Mouse (Mus musculus) spleen, adult 2 months (tissue): Measurements from ENCODE around the gene Slco3a1.

Source experiments
- CTCF ChIP-seq: fragments of 200-500 bp; IDR thresholded peaks from 2 replicates; pipeline ENCODE4 v1.5.1; 2011; ENCODE audit warnings: mild to moderate bottlenecking, inconsistent platforms; ENCODE audit not compliant: insufficient read depth, insufficient read length, insufficient replicate concordance; ENCODE audit errors: extremely low read depth
- POLR2A ChIP-seq: fragments of 200-500 bp; IDR thresholded peaks from 2 replicates; pipeline ENCODE4 v1.6.1; 2011; ENCODE audit warnings: low read depth, low read length, inconsistent platforms

DNA sequence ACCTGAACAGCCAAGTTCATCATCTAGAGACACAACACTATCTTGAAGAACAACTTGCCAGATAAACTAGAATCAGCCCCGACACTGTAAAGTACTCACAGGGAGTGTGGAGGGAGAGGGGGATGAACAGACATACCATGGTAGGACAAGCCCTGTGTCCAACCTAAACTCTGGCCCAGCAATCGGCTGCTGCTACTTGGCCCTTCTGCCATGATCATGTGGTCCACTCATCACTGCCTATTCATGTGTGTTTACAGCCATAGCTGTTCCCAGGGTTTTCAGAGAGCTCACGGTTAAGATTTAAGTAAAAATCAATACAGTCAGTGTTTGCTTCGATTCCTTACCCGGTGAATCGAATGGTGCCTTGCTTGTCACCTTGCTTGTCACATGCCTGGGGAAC, 7.9 kb downstream of the Slco3a1 start:
- TF ChIP-seq POLR2A (no peak), CTCF (no peak)
